Mouse (Mus musculus) embryonic facial prominence, embryonic 12.5 days (tissue): ENCODE measurements at regions not wholly inside any gene's neighbourhood (a gene's known extent, or its start where the extent isn't known, plus 50 kb on each side); places are given as distances from the start of the nearest gene placed in this dataset.

Experiments used
- ATAC-seq: fragments of 200-750 bp; cut with Nextera tagmentation; 2 replicates; pipeline ENCODE4 v1.8.0; 2017; ENCODE audit not compliant: insufficient number of reproducible peaks, insufficient read depth, low FRiP score, low TSS enrichment
- H3K27ac ChIP-seq: fragments of 300-500 bp; sonication (generic); 2 replicates; pipeline ENCODE4 v1.5.1; 2016; ENCODE audit warnings: mild to moderate bottlenecking
- H3K27me3 ChIP-seq: fragments of 300-500 bp; sonication (generic); 2 replicates; pipeline ENCODE4 v1.6.1; 2016; ENCODE audit warnings: mild to moderate bottlenecking, moderate library complexity
- H3K36me3 ChIP-seq: fragments of 300-500 bp; sonication (generic); 2 replicates; pipeline ENCODE4 v1.6.1; 2016; ENCODE audit warnings: mild to moderate bottlenecking
- H3K4me1 ChIP-seq: fragments of 300-500 bp; sonication (generic); 2 replicates; pipeline ENCODE4 v1.6.1; 2016
- H3K4me2 ChIP-seq: fragments of 300-500 bp; sonication (generic); replicated peaks from 2 replicates; pipeline ENCODE4 v1.6.1; 2016; ENCODE audit warnings: mild to moderate bottlenecking, moderate library complexity
- H3K4me3 ChIP-seq: fragments of 300-500 bp; sonication (generic); 2 replicates; pipeline ENCODE4 v1.5.1; 2016; ENCODE audit warnings: mild to moderate bottlenecking
- H3K9ac ChIP-seq: fragments of 300-500 bp; sonication (generic); 2 replicates; pipeline ENCODE4 v1.6.1; 2016; ENCODE audit warnings: mild to moderate bottlenecking, moderate library complexity
- H3K9me3 ChIP-seq: fragments of 300-500 bp; sonication (generic); 2 replicates; pipeline ENCODE4 v1.6.1; 2016; ENCODE audit warnings: mild to moderate bottlenecking, moderate library complexity
- WGBS: fragments of 180-500 bp; shearing (Covaris S2); methylation state at CpG from one replicate; pipeline ENCODE4 v1.1.7; 2016; 5-methylcytosine and 5-hydroxymethylcytosine counted together

- no peak overlapping the region for H3K9ac ChIP-seq
- H3K27ac ChIP-seq = no peak overlapping the region
- H3K4me1 ChIP-seq = no peaks in the 10 kb centered on the region
- no peak overlapping the region for H3K4me3 ChIP-seq
- WGBS = 71% methylated on average over 5 of the region's 5 CpGs
- 0 out of 2 replicates have a peak, but pooled peaks cover 2% of the 10 kb centered on the region for H3K9me3 ChIP-seq
- no peak overlapping the region for H3K4me2 ChIP-seq
- no peaks in the 10 kb centered on the region for H3K27me3 ChIP-seq
- H3K36me3 ChIP-seq = no peaks in the 10 kb centered on the region
- ATAC-seq = no peak
These were observed 253.8 kb downstream of the Bckdhb start for GRCm38 (mm10) chr9:84178705-84179104.

GRCm38 (mm10) chr9:84179238-84179637, 254.3 kb downstream of the Bckdhb start:
- Histone ChIP-seq H3K27ac (no peak overlapping the region), H3K4me2 (no peak overlapping the region), H3K9ac (no peak overlapping the region), H3K4me3 (no peak overlapping the region), H3K9me3 (0 out of 2 replicates have a peak, but pooled peaks cover 2% of the 10 kb centered on the region), H3K27me3 (no peaks in the 10 kb centered on the region), H3K36me3 (no peaks in the 10 kb centered on the region), H3K4me1 (no peaks in the 10 kb centered on the region)
- 48% methylated on average over 4 of the region's 4 CpGs for WGBS
- no peak for ATAC-seq

- Histone ChIP-seq H3K4me1 (no peaks in the 10 kb centered on the region), H3K27me3 (no peaks in the 10 kb centered on the region), H3K36me3 (no peaks in the 10 kb centered on the region)
These were observed 258.9 kb downstream of the Bckdhb start for GRCm38 (mm10) chr9:84183637-84184374.

GRCm38 (mm10) chr9:84187531-84187930, 262.6 kb downstream of the Bckdhb start:
- H3K9me3 ChIP-seq = no peaks in the 10 kb centered on the region
- H3K27me3 ChIP-seq = no peaks in the 10 kb centered on the region
- H3K27ac ChIP-seq = no peak overlapping the region
- no peak overlapping the region for H3K9ac ChIP-seq
- ATAC-seq = no peak
- no peaks in the 10 kb centered on the region for H3K36me3 ChIP-seq
- H3K4me3 ChIP-seq = no peak overlapping the region
- no peak overlapping the region for H3K4me2 ChIP-seq
- 68% methylated on average over 3 of the region's 3 CpGs for WGBS
- no peaks in the 10 kb centered on the region for H3K4me1 ChIP-seq

More at GRCm38 (mm10) chr9:84183637-84184374, 258.9 kb downstream of the Bckdhb start:
- WGBS = 51% methylated on average over 6 of the region's 6 CpGs
- H3K4me3 ChIP-seq = no peak overlapping the region
- ATAC-seq = no peak
- H3K27ac ChIP-seq = no peak overlapping the region
- H3K4me2 ChIP-seq = no peak overlapping the region
- no peak overlapping the region for H3K9ac ChIP-seq
- 0 out of 2 replicates have a peak, but pooled peaks cover 2% of the 10 kb centered on the region for H3K9me3 ChIP-seq

- no peaks in the 10 kb centered on the region for H3K4me1 ChIP-seq
- H3K4me3 ChIP-seq = no peak overlapping the region
- no peak for ATAC-seq
- no peaks in the 10 kb centered on the region for H3K36me3 ChIP-seq
- H3K9me3 ChIP-seq = no peaks in the 10 kb centered on the region
- H3K27me3 ChIP-seq = no peaks in the 10 kb centered on the region
- H3K4me2 ChIP-seq = no peak overlapping the region
- H3K9ac ChIP-seq = no peak overlapping the region
- WGBS = 65% methylated on average over 1 of the region's 1 CpGs
- no peak overlapping the region for H3K27ac ChIP-seq
These were observed 268.5 kb downstream of the Bckdhb start for GRCm38 (mm10) chr9:84193405-84193804.

- Histone ChIP-seq H3K4me3 (no peak overlapping the region), H3K4me2 (no peak overlapping the region), H3K9me3 (no peaks in the 10 kb centered on the region), H3K36me3 (no peaks in the 10 kb centered on the region), H3K27ac (no peak overlapping the region), H3K4me1 (no peaks in the 10 kb centered on the region), H3K27me3 (no peaks in the 10 kb centered on the region), H3K9ac (no peak overlapping the region)
- 87% methylated on average over 4 of the region's 4 CpGs for WGBS
- ATAC-seq = no peak
These were observed 269.8 kb downstream of the Bckdhb start for GRCm38 (mm10) chr9:84194716-84195115.

GRCm38 (mm10) chr9:84195338-84195737, 270.4 kb downstream of the Bckdhb start:
- no peak overlapping the region for H3K4me2 ChIP-seq
- no peaks in the 10 kb centered on the region for H3K27me3 ChIP-seq
- no peaks in the 10 kb centered on the region for H3K9me3 ChIP-seq
- no peak overlapping the region for H3K9ac ChIP-seq
- H3K4me1 ChIP-seq = no peaks in the 10 kb centered on the region
- ATAC-seq = no peak
- no peak overlapping the region for H3K4me3 ChIP-seq
- no peak overlapping the region for H3K27ac ChIP-seq
- 81% methylated on average over 4 of the region's 4 CpGs for WGBS
- no peaks in the 10 kb centered on the region for H3K36me3 ChIP-seq

GRCm38 (mm10) chr9:84200208-84200607, 275.3 kb downstream of the Bckdhb start:
- no peak for ATAC-seq
- Histone ChIP-seq H3K27me3 (no peaks in the 10 kb centered on the region), H3K9ac (no peak overlapping the region), H3K4me2 (no peak overlapping the region), H3K27ac (no peak overlapping the region), H3K4me3 (no peak overlapping the region), H3K4me1 (no peaks in the 10 kb centered on the region), H3K9me3 (no peaks in the 10 kb centered on the region), H3K36me3 (no peaks in the 10 kb centered on the region)
- 82% methylated on average over 3 of the region's 3 CpGs for WGBS

- no peak for ATAC-seq
- Histone ChIP-seq H3K4me2 (no peak overlapping the region), H3K27ac (no peak overlapping the region), H3K36me3 (no peaks in the 10 kb centered on the region), H3K27me3 (no peaks in the 10 kb centered on the region), H3K9ac (no peak overlapping the region), H3K9me3 (no peaks in the 10 kb centered on the region), H3K4me3 (no peak overlapping the region), H3K4me1 (no peaks in the 10 kb centered on the region)
- 70% methylated on average over 3 of the region's 3 CpGs for WGBS
These were observed 279.1 kb downstream of the Bckdhb start for GRCm38 (mm10) chr9:84204056-84204455.

- no peak overlapping the region for H3K4me2 ChIP-seq
- no peak for ATAC-seq
- WGBS = 84% methylated on average over 4 of the region's 4 CpGs
These were observed 315.6 kb downstream of the Bckdhb start for GRCm38 (mm10) chr9:84240491-84240975.

GRCm38 (mm10) chr9:84249765-84250164, 324.8 kb downstream of the Bckdhb start:
- ATAC-seq = no peak
- no peak overlapping the region for H3K4me2 ChIP-seq
- H3K9ac ChIP-seq = no peak overlapping the region
- H3K27me3 ChIP-seq = no peaks in the 10 kb centered on the region
- H3K36me3 ChIP-seq = no peaks in the 10 kb centered on the region
- H3K9me3 ChIP-seq = no peaks in the 10 kb centered on the region
- 87% methylated on average over 1 of the region's 1 CpGs for WGBS
- 0 out of 2 replicates have a peak, but pooled peaks cover 6% of the 10 kb centered on the region for H3K4me1 ChIP-seq
- no peak overlapping the region for H3K4me3 ChIP-seq
- H3K27ac ChIP-seq = no peak overlapping the region

More at GRCm38 (mm10) chr9:84240491-84240975, 315.6 kb downstream of the Bckdhb start:
- Histone ChIP-seq H3K9ac (no peak overlapping the region), H3K9me3 (no peaks in the 10 kb centered on the region), H3K4me1 (no peaks in the 10 kb centered on the region), H3K27me3 (no peaks in the 10 kb centered on the region), H3K36me3 (no peaks in the 10 kb centered on the region), H3K27ac (no peak overlapping the region), H3K4me3 (no peak overlapping the region)
